Mouse (Mus musculus) thymus, adult 2 months (tissue): Measurements from ENCODE around the gene Fmnl2.

Source experiments
- CTCF ChIP-seq: fragments of 200-500 bp; IDR thresholded peaks from 2 replicates; pipeline ENCODE4 v1.5.1; 2012; ENCODE audit warnings: mild to moderate bottlenecking, control low read depth, low read length, moderate library complexity, borderline replicate concordance; ENCODE audit not compliant: control insufficient read depth, poor library complexity, insufficient read depth; ENCODE audit errors: extremely low read depth
- POLR2A ChIP-seq: fragments of 200-500 bp; IDR thresholded peaks from 2 replicates; pipeline ENCODE4 v1.6.1; 2012; ENCODE audit warnings: mild to moderate bottlenecking, low read length, control low read depth, moderate library complexity; ENCODE audit not compliant: control insufficient read depth, poor library complexity, insufficient read depth; ENCODE audit errors: extremely low read depth

DNA sequence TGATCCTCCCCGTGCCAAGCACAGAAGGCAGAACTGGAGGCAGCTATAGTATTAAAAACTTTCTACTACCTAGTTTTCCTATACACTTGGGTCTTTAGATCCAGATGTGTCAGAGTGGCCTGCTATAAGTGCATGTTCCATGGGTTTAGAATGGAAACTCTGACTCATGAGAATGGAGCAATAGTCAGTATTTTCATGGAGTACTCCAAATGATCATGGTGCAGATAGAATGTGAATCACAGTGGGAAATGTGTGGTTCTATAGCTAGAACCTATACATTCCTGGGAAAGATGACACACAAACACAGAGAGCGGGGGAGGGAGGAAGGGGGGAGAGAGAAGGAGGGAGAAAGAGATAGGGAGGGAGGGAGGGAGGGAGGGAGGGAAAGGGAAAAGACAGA lies 13.8 kb upstream of the Fmnl2 start:
- TF ChIP-seq CTCF (no peak), POLR2A (no peak)
